Mouse (Mus musculus) forebrain, embryonic 11.5 days (tissue): ENCODE data around the gene Filip1l. TPM values are rescaled to one million over a fixed set of nuclear protein-coding genes. Genes with fewer than 3 reads are reported as not detected.
"Not testable (repeated sequence)": the region's sequence is repeated elsewhere in the genome, so short reads cannot be mapped to it uniquely, and the experiment has no call there.

Experiments used
- ATAC-seq: fragments of 200-750 bp; cut with Nextera tagmentation; replicated peaks from 2 replicates; pipeline ENCODE4 v1.8.0; 2017; ENCODE audit warnings: moderate TSS enrichment; ENCODE audit not compliant: low FRiP score
- DNase-seq: peaks from one replicate; pipeline ENCODE4 v3.0.0-alpha.2; 2017; ENCODE audit warnings: low spot score
- H3K27ac ChIP-seq: fragments of 300-500 bp; sonication (generic); 2 replicates; pipeline ENCODE4 v1.5.1; 2014; ENCODE audit warnings: low read depth, low read length
- H3K27me3 ChIP-seq: fragments of 300-500 bp; sonication (generic); 2 replicates; pipeline ENCODE4 v1.6.1; 2014; ENCODE audit warnings: mild to moderate bottlenecking, low read length, mixed read lengths; ENCODE audit not compliant: control insufficient read depth, insufficient read depth
- H3K36me3 ChIP-seq: fragments of 300-500 bp; sonication (generic); 2 replicates; pipeline ENCODE4 v1.6.1; 2014; ENCODE audit warnings: mild to moderate bottlenecking, low read length, moderate library complexity, mixed read lengths; ENCODE audit not compliant: control insufficient read depth, insufficient read depth
- H3K4me1 ChIP-seq: fragments of 300-500 bp; sonication (generic); replicated peaks from 2 replicates; pipeline ENCODE4 v1.6.1; 2014; ENCODE audit warnings: low read length, mixed read lengths; ENCODE audit not compliant: control insufficient read depth, insufficient read depth
- H3K4me2 ChIP-seq: fragments of 300-500 bp; sonication (generic); 2 replicates; pipeline ENCODE4 v1.6.1; 2014; ENCODE audit warnings: low read depth, mild to moderate bottlenecking, low read length, moderate library complexity, mixed read lengths; ENCODE audit not compliant: severe bottlenecking
- H3K4me3 ChIP-seq: fragments of 300-500 bp; sonication (generic); 2 replicates; pipeline ENCODE4 v1.5.1; 2014; ENCODE audit warnings: low read depth, low read length
- H3K9ac ChIP-seq: fragments of 300-500 bp; sonication (generic); 2 replicates; pipeline ENCODE4 v1.6.1; 2014; ENCODE audit warnings: low read length
- H3K9me3 ChIP-seq: fragments of 300-500 bp; sonication (generic); 2 replicates; pipeline ENCODE4 v1.6.1; 2016; ENCODE audit warnings: low read length, mixed read lengths; ENCODE audit not compliant: control insufficient read depth
- WGBS: fragments of 180-500 bp; shearing (Covaris S2); extraction: QIAGEN DNeasy Blood & Tissue Kit; methylation state at CpG from one replicate; pipeline ENCODE4 v1.1.7; 2014; 5-methylcytosine and 5-hydroxymethylcytosine counted together
- polyA plus RNA-seq: library from polyadenylated mRNA; unstranded; fragments of >200 nt; fragmentation: Nextera tagmentation; extraction: Ambion mirVana; gene quantifications from 2 replicates; pipeline ENCODE4 v1.2.1, GENCODE M21; 2014

Gene Filip1l
- polyA plus RNA-seq, 1 experiment from 2014 or later, result 10.0 TPM

DNA sequence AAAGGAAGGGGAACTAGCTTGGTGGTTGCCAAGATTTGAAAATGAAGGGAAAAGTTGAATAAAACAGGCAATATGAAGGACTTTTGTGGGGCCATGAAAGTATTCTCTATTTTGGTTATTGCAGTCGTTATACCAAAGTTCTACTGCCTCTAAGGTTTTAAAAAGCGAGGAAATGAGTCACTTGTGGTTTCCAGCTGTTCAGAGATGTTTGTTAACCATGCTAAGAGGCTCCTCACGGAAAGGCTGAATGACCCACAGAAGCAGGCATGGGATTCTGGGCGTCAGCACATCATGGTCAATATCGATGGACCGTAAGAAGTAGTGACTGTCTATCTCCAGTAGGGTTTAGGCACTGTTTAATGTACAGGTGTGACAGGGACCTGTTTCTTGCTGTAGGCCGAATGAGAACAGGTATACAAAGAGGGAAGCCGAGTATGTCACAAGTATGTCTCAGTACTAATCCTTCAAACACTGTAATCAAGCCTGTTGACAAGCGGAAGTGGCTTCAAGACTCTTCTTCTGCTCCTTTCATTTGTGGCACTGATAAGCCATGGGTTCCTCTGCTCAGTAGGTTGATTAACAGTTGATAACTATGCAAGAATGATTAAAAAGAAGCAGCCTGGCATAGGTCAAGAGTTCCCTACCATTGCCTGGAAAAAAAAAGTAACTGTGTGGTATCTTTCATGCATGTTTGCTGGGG lies 25.9 kb downstream of the Filip1l start:
- no peak overlapping the region for H3K4me2 ChIP-seq
- H3K4me1 ChIP-seq, result no peaks in the 10 kb centered on the region
- no peaks in the 10 kb centered on the region for H3K27me3 ChIP-seq
- WGBS, result 86% methylated on average over 9 of the region's 9 CpGs
- no peak overlapping the region for H3K4me3 ChIP-seq
- no peak overlapping the region for H3K27ac ChIP-seq
- no peak overlapping the region for H3K9ac ChIP-seq
- DNase-seq, result no peak
- no peak for ATAC-seq
- no peaks in the 10 kb centered on the region for H3K9me3 ChIP-seq
- H3K36me3 ChIP-seq, result no peaks in the 10 kb centered on the region

- H3K27ac ChIP-seq, result no peak overlapping the region
- no peaks in the 10 kb centered on the region for H3K9me3 ChIP-seq
- no peak for DNase-seq
- no peak overlapping the region for H3K4me3 ChIP-seq
- WGBS, result 80% methylated on average over 8 of the region's 8 CpGs
- H3K4me2 ChIP-seq, result no peak overlapping the region
- ATAC-seq, result no peak
- no peaks in the 10 kb centered on the region for H3K36me3 ChIP-seq
- H3K4me1 ChIP-seq, result no peaks in the 10 kb centered on the region
- H3K9ac ChIP-seq, result no peak overlapping the region
- no peaks in the 10 kb centered on the region for H3K27me3 ChIP-seq
Observed at GRCm38 (mm10) chr16:57383266-57383971, 30.5 kb downstream of the Filip1l start.

GRCm38 (mm10) chr16:57384274-57384673 lies 31.4 kb downstream of the Filip1l start:
- H3K4me1 ChIP-seq, result no peaks in the 10 kb centered on the region
- 97% methylated on average over 2 of the region's 2 CpGs for WGBS

GRCm38 (mm10) chr16:57389566-57390251 lies 36.8 kb downstream of the Filip1l start:
- no peaks in the 10 kb centered on the region for H3K4me1 ChIP-seq
- no peaks in the 10 kb centered on the region for H3K9me3 ChIP-seq
- ATAC-seq (no peak), DNase-seq (no peak)
- no peaks in the 10 kb centered on the region for H3K36me3 ChIP-seq
- no peak overlapping the region for H3K4me3 ChIP-seq
- H3K9ac ChIP-seq, result no peak overlapping the region
- 92% methylated on average over 15 of the region's 15 CpGs for WGBS
- no peak overlapping the region for H3K27ac ChIP-seq
- H3K4me2 ChIP-seq, result no peak overlapping the region
- no peaks in the 10 kb centered on the region for H3K27me3 ChIP-seq

More at GRCm38 (mm10) chr16:57384274-57384673, 31.4 kb downstream of the Filip1l start:
- Histone ChIP-seq H3K27me3 (no peaks in the 10 kb centered on the region), H3K27ac (no peak overlapping the region), H3K4me3 (no peak overlapping the region), H3K4me2 (no peak overlapping the region), H3K9me3 (no peaks in the 10 kb centered on the region), H3K9ac (no peak overlapping the region), H3K36me3 (no peaks in the 10 kb centered on the region)
- ATAC-seq (no peak), DNase-seq (no peak)

- H3K36me3 ChIP-seq, H3K4me2 ChIP-seq, DNase-seq, H3K4me1 ChIP-seq, H3K9ac ChIP-seq, H3K27ac ChIP-seq, H3K27me3 ChIP-seq, H3K4me3 ChIP-seq, ATAC-seq, H3K9me3 ChIP-seq: not testable (repeated sequence)
- WGBS, result 23% methylated on average over 20 of the region's 39 CpGs
Observed at GRCm38 (mm10) chr16:57391171-57391570, 38.3 kb downstream of the Filip1l start.

- no peaks in the 10 kb centered on the region for H3K27me3 ChIP-seq
- H3K36me3 ChIP-seq, result no peaks in the 10 kb centered on the region
- 66% methylated on average over 2 of the region's 2 CpGs for WGBS
- no peak for DNase-seq
- no peak overlapping the region for H3K27ac ChIP-seq
- no peak for ATAC-seq
- no peak overlapping the region for H3K9ac ChIP-seq
- no peaks in the 10 kb centered on the region for H3K4me1 ChIP-seq
- no peaks in the 10 kb centered on the region for H3K9me3 ChIP-seq
- H3K4me2 ChIP-seq, result no peak overlapping the region
- no peak overlapping the region for H3K4me3 ChIP-seq
Observed at GRCm38 (mm10) chr16:57392461-57392860, 39.6 kb downstream of the Filip1l start.

DNA sequence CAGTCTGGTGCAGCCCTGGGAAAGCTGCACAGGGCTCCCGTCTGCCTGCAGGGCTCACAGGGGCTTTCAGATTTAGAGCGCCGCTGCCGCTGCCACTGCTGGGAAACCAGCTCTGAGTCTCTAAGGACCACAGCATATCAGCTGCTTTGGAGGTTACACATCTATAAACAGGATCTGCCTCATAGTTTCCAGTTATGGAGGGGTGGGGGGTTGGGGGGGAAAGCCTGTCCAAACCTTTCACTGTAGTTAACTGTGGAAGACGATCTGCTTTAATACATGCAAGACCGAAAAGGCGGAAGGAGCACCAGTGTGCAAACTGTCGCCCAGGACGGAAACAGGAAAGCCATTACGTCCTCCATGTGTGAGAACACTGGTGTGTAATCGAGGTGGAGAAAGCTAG lies 40.3 kb downstream of the Filip1l start:
- H3K4me3 ChIP-seq, result no peak overlapping the region
- H3K36me3 ChIP-seq, result no peaks in the 10 kb centered on the region
- H3K4me1 ChIP-seq, result no peaks in the 10 kb centered on the region
- H3K27ac ChIP-seq, result no peak overlapping the region
- DNase-seq (no peak), ATAC-seq (no peak)
- H3K9me3 ChIP-seq, result no peaks in the 10 kb centered on the region
- no peak overlapping the region for H3K9ac ChIP-seq
- H3K4me2 ChIP-seq, result no peak overlapping the region
- 77% methylated on average over 11 of the region's 11 CpGs for WGBS
- no peaks in the 10 kb centered on the region for H3K27me3 ChIP-seq

GRCm38 (mm10) chr16:57396249-57396648 lies 43.4 kb downstream of the Filip1l start:
- Histone ChIP-seq H3K27me3 (no peaks in the 10 kb centered on the region), H3K4me3 (no peak overlapping the region), H3K27ac (no peak overlapping the region), H3K9ac (no peak overlapping the region), H3K4me1 (no peaks in the 10 kb centered on the region), H3K36me3 (no peaks in the 10 kb centered on the region), H3K4me2 (no peak overlapping the region), H3K9me3 (no peaks in the 10 kb centered on the region)
- WGBS, result 82% methylated on average over 6 of the region's 6 CpGs
- DNase-seq (no peak), ATAC-seq (no peak)
